Mouse (Mus musculus) CD8-positive naive resting alpha-beta T cell, adult 2 months (primary cell): Measurements from ENCODE around the gene Arl15.

Source experiments
- DNase-seq, 2 experiments: peaks; one replicate each; pipeline ENCODE4 v3.0.0; 2022; ENCODE audit warnings: low read depth in 2 of 2, low spot score in 2 of 2

The Arl15 gene

GRCm38 (mm10) chr13:113869212-113870205 lies 75.2 kb downstream of the Arl15 start:
- peak; percentile 51 to 68 for DNase-seq

DNA sequence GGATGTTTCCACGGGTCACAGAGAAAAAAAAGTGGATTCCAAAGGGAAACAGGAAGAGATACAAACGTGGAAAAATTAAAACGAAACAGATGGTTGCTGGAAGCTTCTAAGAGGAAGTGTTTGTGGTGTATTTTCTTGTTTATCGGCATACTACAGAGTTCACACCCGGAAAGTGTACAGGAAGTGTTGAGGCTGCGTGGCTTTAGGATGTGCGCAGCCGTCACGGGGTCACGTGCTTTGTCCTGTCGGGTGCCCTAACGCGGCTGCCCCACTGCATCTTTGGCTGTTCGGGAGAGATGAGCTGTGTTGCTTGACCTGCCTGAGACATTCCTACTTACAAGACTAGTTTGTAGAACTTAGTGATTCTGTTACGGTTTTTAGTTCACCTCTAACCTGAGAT lies 76.1 kb downstream of the Arl15 start:
- peak; percentile 46 to 51 for DNase-seq

GRCm38 (mm10) chr13:113871853-113872252 lies 77.5 kb downstream of the Arl15 start:
- DNase-seq, result no peak

GRCm38 (mm10) chr13:113875724-113876123 lies 81.4 kb downstream of the Arl15 start:
- DNase-seq, result no peak

DNA sequence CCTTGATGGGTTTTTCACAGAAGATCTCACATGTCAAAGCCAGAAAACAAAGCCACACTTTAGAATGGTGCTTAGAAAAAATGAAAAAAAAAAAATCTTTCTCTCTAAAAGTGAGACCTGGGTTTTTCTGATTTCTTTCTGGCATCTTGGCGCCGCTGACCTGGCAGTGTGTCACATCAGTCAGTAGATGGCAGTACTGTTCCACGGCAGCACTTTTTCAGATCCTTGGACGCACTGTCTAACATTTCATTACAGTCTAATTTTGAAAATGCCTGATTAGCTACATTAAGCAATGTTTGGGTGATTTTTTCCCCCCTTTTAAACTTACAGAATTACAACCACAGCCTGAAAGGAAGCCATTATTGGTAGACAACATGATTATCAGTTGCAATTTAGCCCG lies 83.1 kb downstream of the Arl15 start:
- peak; percentile 19 to 44 for DNase-seq

DNA sequence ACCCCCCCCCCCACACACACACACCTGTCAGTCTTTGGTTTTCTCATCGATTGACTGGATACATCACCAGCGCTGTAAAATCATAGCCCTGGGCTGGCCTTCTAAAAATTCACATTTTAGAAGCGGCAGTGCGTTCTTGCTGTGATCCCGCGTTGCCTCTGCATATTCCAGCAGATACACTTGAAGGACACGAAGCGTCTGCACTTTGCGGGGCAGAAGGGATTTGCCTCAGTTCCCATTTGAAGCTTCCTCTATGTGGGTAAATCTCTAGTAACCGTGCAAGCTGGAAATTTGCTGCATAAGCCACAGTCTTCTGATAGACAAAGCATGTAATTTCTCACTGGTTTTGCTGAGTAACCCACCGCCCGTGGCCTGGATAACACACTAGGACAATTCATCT lies 84.3 kb downstream of the Arl15 start:
- no peak for DNase-seq

GRCm38 (mm10) chr13:113879651-113880327 lies 85.5 kb downstream of the Arl15 start:
- no peak for DNase-seq

DNA sequence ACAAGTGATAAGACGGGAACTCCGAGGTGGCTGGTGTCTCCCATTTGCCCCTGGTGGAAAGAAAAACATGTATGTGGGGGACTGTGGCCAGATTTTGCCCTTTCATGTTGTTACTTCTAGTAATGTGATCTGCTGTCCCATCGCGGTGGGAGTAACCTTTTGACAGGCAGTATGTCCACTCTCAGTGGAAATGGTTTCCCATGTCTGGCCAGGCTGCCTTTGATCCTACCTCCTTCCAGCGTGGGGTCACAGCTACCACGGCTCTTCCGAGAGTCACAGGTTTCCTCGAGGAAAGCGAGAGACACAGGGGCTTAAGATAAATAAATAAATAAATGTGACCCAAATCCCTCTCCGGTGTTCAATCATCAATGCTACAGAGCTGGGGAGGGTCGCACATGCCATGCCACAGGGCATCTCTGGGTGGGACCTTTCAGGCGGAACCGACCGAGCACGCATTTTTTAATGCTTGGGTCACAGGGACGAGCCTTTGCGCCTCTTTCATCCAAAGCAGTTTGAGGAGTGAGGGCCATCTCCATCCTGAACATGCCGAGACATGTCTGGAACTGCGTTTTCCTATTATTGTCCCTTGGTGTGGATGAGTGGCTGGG lies 86.4 kb downstream of the Arl15 start:
- no peak for DNase-seq

- DNase-seq, result no peak
Observed at GRCm38 (mm10) chr13:113882959-113883358, 88.7 kb downstream of the Arl15 start.

- DNase-seq, result no peak
Observed at GRCm38 (mm10) chr13:113887090-113887489, 92.8 kb downstream of the Arl15 start.

DNA sequence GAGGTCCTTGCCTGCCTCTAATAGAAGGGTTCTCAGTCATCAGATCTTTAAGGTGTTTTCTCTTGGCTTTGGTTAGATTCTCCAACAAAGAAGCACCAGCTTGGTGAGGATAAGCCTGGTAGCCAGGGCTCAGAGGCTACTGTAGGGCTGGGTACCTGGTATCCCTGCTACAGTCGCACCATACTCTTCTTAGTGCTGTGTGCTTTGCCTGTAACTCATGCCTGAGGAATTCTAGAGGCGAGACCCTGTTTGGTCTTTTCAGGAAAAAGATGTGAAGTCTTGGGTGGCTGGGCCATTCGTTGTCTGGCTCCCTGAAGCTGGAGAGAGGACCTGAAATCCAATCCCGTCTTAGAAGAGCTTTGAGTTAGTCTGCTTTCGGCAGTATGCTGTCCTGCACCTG lies 93.8 kb downstream of the Arl15 start:
- no peak for DNase-seq

DNA sequence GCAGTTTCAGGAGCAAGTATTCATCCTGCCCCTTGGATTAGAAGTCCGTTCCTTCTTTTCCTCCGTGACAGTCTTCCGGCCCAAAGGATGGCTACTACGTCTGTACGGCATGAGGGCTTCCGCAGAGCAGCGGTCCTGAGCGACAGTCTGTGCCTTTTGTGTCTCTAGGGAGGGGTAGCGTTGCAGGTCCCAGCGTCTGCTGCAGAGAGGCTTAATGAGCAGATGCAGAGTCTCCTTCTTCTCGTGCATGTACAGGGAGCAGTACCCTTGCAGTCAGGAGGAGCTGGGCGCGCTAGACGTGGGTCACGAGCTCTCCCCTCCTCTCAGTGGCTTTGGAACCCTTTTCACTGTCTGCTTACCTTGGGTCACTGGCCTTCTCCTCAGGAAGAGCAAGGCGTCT lies 94.4 kb downstream of the Arl15 start:
- DNase-seq, result no peak

GRCm38 (mm10) chr13:113889140-113890055 lies 95.1 kb downstream of the Arl15 start:
- no peak for DNase-seq

DNA sequence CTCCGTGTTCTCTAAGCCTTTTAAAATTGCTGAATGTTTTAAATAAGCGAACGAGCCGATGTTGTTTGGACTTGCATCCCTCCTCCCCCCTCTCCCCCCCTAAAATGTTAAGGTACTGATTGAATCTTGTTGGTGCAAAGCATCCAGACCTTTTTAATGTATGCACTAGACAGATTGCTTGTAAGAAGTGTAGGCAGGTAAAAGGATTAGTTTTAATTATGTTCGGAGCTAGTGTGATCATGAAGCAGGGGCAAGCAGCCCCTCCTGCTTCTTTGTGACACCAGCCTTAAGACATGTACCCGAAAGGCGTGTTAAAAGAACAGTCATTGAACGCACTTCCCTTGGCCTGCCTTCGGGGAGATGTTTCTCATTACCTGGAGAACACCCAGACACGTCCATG lies 102.4 kb downstream of the Arl15 start:
- DNase-seq, result no peak

- no peak for DNase-seq
Observed at GRCm38 (mm10) chr13:113897498-113897897, 103.2 kb downstream of the Arl15 start.

- DNase-seq, result no peak
Observed at GRCm38 (mm10) chr13:113897951-113898350, 103.6 kb downstream of the Arl15 start.

DNA sequence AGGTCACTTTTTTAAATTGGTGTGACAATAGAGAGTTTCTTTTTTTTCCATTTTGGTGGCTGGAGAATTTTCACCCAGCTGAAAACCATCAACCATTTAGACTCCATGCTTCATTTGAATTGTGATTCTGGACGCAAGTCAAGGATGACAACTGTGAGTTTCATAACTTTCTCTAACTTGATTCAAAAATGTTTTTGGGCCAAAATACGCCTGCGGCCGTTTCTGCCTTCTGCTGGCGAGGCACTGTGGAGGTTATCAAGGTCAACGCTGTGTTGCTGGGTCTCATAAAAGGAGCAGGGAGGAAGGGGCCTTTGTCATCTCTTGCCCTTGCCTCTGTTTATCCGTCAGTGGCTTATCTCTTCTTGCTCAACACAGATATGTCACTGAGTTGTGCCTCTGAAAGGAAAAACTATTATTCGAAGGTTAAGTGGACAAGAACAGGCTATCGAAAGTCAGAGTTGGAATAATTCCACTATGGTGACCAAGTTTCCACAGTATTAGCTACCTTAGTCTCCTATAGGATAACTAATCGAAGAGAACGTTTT lies 106.8 kb downstream of the Arl15 start:
- DNase-seq, result no peak

- DNase-seq, result no peak
Observed at GRCm38 (mm10) chr13:113903255-113903654, 109.0 kb downstream of the Arl15 start.

DNA sequence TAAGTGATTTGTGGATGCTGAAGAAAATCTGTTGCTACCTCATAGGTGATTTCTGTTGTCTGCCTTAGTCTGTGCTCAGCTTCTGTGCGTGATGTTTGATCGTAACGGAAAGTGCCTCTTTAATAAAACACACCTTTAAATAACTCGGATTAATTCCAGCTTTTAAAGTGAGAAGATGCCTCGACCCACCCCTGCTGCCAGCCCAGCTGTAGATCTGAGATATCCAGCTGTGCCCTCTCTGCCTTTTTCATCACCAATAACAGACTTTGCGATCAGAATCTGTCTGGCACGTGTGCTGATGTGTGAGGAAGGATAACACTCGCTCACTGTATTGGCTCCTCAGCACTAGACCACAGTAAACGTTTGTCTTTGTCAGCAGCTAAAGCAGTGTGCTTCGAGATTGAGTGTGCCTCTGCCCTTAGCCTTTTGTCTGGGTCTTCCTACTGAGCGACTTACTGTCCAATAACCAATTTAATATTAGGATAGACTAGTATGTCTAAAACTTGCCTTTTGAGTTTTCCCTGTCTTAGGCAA lies 117.7 kb downstream of the Arl15 start:
- no peak for DNase-seq

DNA sequence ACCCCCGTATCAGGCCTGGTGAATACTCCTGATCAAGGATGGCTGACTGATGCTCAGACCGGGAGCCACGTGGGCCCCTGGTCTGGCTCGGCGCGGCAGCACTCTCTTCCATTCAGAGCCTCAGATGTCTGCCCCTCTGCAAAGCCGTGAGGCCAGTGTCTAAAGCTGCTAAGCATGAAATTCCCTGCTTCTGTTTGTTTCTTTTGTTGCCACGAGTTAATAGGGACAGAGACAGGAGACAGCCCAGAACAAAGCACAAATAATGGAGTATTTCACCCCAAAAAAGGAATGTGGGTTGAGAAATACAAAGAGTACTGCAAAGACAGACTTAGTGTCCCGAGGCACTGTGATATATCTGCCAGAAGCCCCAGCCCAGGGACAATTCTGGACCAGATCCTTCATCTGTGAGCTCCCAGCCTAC lies 120.3 kb downstream of the Arl15 start:
- no peak for DNase-seq
